Mouse (Mus musculus): ENCODE measurements at regions not wholly inside any gene's neighbourhood (a gene's known extent, or its start where the extent isn't known, plus 50 kb on each side); places are given as distances from the start of the nearest gene placed in this dataset.

GRCm38 (mm10) chr10:117579210-117579609 is 50.1 kb upstream of the Cpm start:
- DNase-seq (ENCODE audit: low spot score in 2 of 2), result no peak

GRCm38 (mm10) chr10:117578696-117579146 is 50.6 kb upstream of the Cpm start:
- DNase-seq (ENCODE audit: low spot score in 2 of 2), result no peak

- no peak for DNase-seq (ENCODE audit: low spot score in 2 of 2)
These were observed 51.2 kb upstream of the Cpm start for GRCm38 (mm10) chr10:117577970-117578695.

- no peak for DNase-seq (ENCODE audit: low spot score in 2 of 2)
These were observed 52.2 kb upstream of the Cpm start for GRCm38 (mm10) chr10:117576881-117577730.

GRCm38 (mm10) chr10:117576154-117576859 is 53.0 kb upstream of the Cpm start:
- DNase-seq (ENCODE audit: low spot score in 2 of 2), result no peak

GRCm38 (mm10) chr10:117575404-117576153 is 53.7 kb upstream of the Cpm start:
- no peak for DNase-seq (ENCODE audit: low spot score in 2 of 2)

GRCm38 (mm10) chr10:117574915-117575314 is 54.4 kb upstream of the Cpm start:
- no peak for DNase-seq (ENCODE audit: low spot score in 2 of 2)

- no peak for DNase-seq (ENCODE audit: low spot score in 2 of 2)
These were observed 55.1 kb upstream of the Cpm start for GRCm38 (mm10) chr10:117574056-117574727.

GRCm38 (mm10) chr10:117573596-117573850 is 55.8 kb upstream of the Cpm start:
- DNase-seq (ENCODE audit: low spot score in 2 of 2), result no peak

GRCm38 (mm10) chr10:117572746-117573595 is 56.3 kb upstream of the Cpm start:
- no peak for DNase-seq (ENCODE audit: low spot score in 2 of 2)

- DNase-seq (ENCODE audit: low spot score in 2 of 2), result no peak
These were observed 57.3 kb upstream of the Cpm start for GRCm38 (mm10) chr10:117571891-117572573.

- peak in 1 of 2 experiments; percentile 24 for DNase-seq (ENCODE audit: low spot score in 2 of 2)
These were observed 58.1 kb upstream of the Cpm start for GRCm38 (mm10) chr10:117570971-117571861.

- no peak for DNase-seq (ENCODE audit: low spot score in 2 of 2)
These were observed 59.0 kb upstream of the Cpm start for GRCm38 (mm10) chr10:117570091-117570970.

- no peak for DNase-seq (ENCODE audit: low spot score in 2 of 2)
These were observed 59.8 kb upstream of the Cpm start for GRCm38 (mm10) chr10:117569301-117570079.

GRCm38 (mm10) chr10:117568472-117569300 is 60.6 kb upstream of the Cpm start:
- no peak for DNase-seq (ENCODE audit: low spot score in 2 of 2)

- DNase-seq (ENCODE audit: low spot score in 2 of 2), result no peak
These were observed 61.2 kb upstream of the Cpm start for GRCm38 (mm10) chr10:117568138-117568387.

Data from frontal cortex, postnatal 10 days (tissue).